Comparison of ENCODE assay signal across 14 mouse cellular contexts in genomic region chr14:102880658-102881083, GRCm38 (mm10).
A peak's percentile ranks its signal among the peaks of the same experiment; 100 is the strongest.
DNase-seq lines count a peak whose midpoint lies in the region; ATAC-seq and TF ChIP-seq lines count a peak whose summit lies in the region.
"Had no signal": no experiment of that assay in that cellular context is flagged by ENCODE, and none has a peak within 500 bp of the region (broad histone marks: within the 10 kb centered on the region; RNA-seq: fewer than 3 reads in every experiment).

No protein-coding gene starts in this region.

- 41% methylated on average over 1 of the region's 1 CpGs for WGBS in intestine, embryonic 14.5 days
- 53% methylated on average over 1 of the region's 1 CpGs for WGBS in intestine, postnatal 0 days
- WGBS in lung, embryonic 14.5 days = 42% methylated on average over 1 of the region's 1 CpGs
- WGBS in intestine, embryonic 15.5 days = 43% methylated on average over 1 of the region's 1 CpGs
- 28% methylated on average over 1 of the region's 1 CpGs for WGBS in stomach, embryonic 15.5 days

- no peak overlapping the region for H3K4me2 ChIP-seq in intestine, embryonic 14.5 days (ENCODE audit: low read length)
- no peak overlapping the region for H3K4me2 ChIP-seq in intestine, postnatal 0 days (replicated peaks; ENCODE audit: low read depth)
- H3K4me2 ChIP-seq in lung, embryonic 14.5 days = no peak overlapping the region
- H3K4me2 ChIP-seq in intestine, embryonic 15.5 days (replicated peaks) = no peak overlapping the region
- no peak overlapping the region for H3K4me2 ChIP-seq in stomach, embryonic 15.5 days
- H3K4me2 ChIP-seq: hindbrain, embryonic 12.5 days; midbrain, embryonic 15.5 days had no signal

- no peak overlapping the region for H3K4me3 ChIP-seq in intestine, embryonic 14.5 days (ENCODE audit: low read depth, low read length)
- no peak overlapping the region for H3K4me3 ChIP-seq in intestine, postnatal 0 days (ENCODE audit: low read depth, low read length)
- H3K4me3 ChIP-seq in lung, embryonic 14.5 days (ENCODE audit: low read depth, low read length) = no peak overlapping the region
- H3K4me3 ChIP-seq in intestine, embryonic 15.5 days (replicated peaks) = no peak overlapping the region
- no peak overlapping the region for H3K4me3 ChIP-seq in stomach, embryonic 15.5 days (replicated peaks)
- no peak overlapping the region for H3K4me3 ChIP-seq in gastrocnemius, adult 2 months
- H3K4me3 ChIP-seq: hindbrain, embryonic 12.5 days; midbrain, embryonic 15.5 days had no signal

- no peaks in the 10 kb centered on the region for H3K27me3 ChIP-seq in intestine, embryonic 14.5 days (replicated peaks; ENCODE audit: control insufficient read depth, insufficient read depth, low read length)
- H3K27me3 ChIP-seq in intestine, postnatal 0 days (replicated peaks; ENCODE audit: control insufficient read depth, insufficient read depth, low read length) = no peaks in the 10 kb centered on the region
- H3K27me3 ChIP-seq in lung, embryonic 14.5 days (ENCODE audit: insufficient read depth, low read length) = no peaks in the 10 kb centered on the region
- H3K27me3 ChIP-seq in intestine, embryonic 15.5 days (replicated peaks) = no peaks in the 10 kb centered on the region
- no peaks in the 10 kb centered on the region for H3K27me3 ChIP-seq in stomach, embryonic 15.5 days (replicated peaks)
- H3K27me3 ChIP-seq: hindbrain, embryonic 12.5 days; midbrain, embryonic 15.5 days had no signal

- H3K36me3 ChIP-seq in intestine, embryonic 14.5 days (ENCODE audit: control insufficient read depth, insufficient read depth, low read length) = no peaks in the 10 kb centered on the region
- no peaks in the 10 kb centered on the region for H3K36me3 ChIP-seq in intestine, postnatal 0 days (ENCODE audit: control insufficient read depth, insufficient read depth)
- H3K36me3 ChIP-seq in lung, embryonic 14.5 days (ENCODE audit: insufficient read depth) = no peaks in the 10 kb centered on the region
- no peaks in the 10 kb centered on the region for H3K36me3 ChIP-seq in intestine, embryonic 15.5 days
- no peaks in the 10 kb centered on the region for H3K36me3 ChIP-seq in stomach, embryonic 15.5 days
- H3K36me3 ChIP-seq: G1E; hindbrain, embryonic 12.5 days; midbrain, embryonic 15.5 days had no signal

- no peaks in the 10 kb centered on the region; the same call in 1 of the 2 replicates for H3K4me1 ChIP-seq in intestine, embryonic 14.5 days (replicated peaks; ENCODE audit: control insufficient read depth, insufficient read depth, low read length)
- H3K4me1 ChIP-seq in intestine, postnatal 0 days (replicated peaks; ENCODE audit: control insufficient read depth, insufficient read depth, low read length) = no peaks in the 10 kb centered on the region
- H3K4me1 ChIP-seq in lung, embryonic 14.5 days (ENCODE audit: insufficient read depth) = no peaks in the 10 kb centered on the region
- no peaks in the 10 kb centered on the region for H3K4me1 ChIP-seq in intestine, embryonic 15.5 days (replicated peaks)
- no peaks in the 10 kb centered on the region for H3K4me1 ChIP-seq in stomach, embryonic 15.5 days
- H3K4me1 ChIP-seq: hindbrain, embryonic 12.5 days; midbrain, embryonic 15.5 days had no signal

- no peak overlapping the region for H3K9ac ChIP-seq in intestine, embryonic 14.5 days (ENCODE audit: low read length)
- no peak overlapping the region for H3K9ac ChIP-seq in intestine, postnatal 0 days (ENCODE audit: low read depth, low read length)
- no peak overlapping the region for H3K9ac ChIP-seq in lung, embryonic 14.5 days
- H3K9ac ChIP-seq in intestine, embryonic 15.5 days = no peak overlapping the region
- no peak overlapping the region for H3K9ac ChIP-seq in stomach, embryonic 15.5 days
- H3K9ac ChIP-seq: hindbrain, embryonic 12.5 days; midbrain, embryonic 15.5 days had no signal

- peak overlapping the region; percentile 57; the same call in 1 of the 2 replicates for H3K27ac ChIP-seq in intestine, embryonic 14.5 days (ENCODE audit: low read depth)
- H3K27ac ChIP-seq in intestine, postnatal 0 days (ENCODE audit: low read depth, low read length) = no peak overlapping the region
- no peak overlapping the region for H3K27ac ChIP-seq in lung, embryonic 14.5 days (ENCODE audit: low read depth)
- peak overlapping the region; percentile 20; the same call in 1 of the 2 replicates for H3K27ac ChIP-seq in intestine, embryonic 15.5 days
- H3K27ac ChIP-seq in stomach, embryonic 15.5 days = peak overlapping the region; percentile 57; the same call in 1 of the 2 replicates
- H3K27ac ChIP-seq in gastrocnemius, adult 2 months = no peak overlapping the region
- H3K27ac ChIP-seq: hindbrain, embryonic 12.5 days; midbrain, embryonic 15.5 days had no signal

- DNase-seq in intestine, embryonic 14.5 days (ENCODE audit: low spot score) = no peak
- peak; percentile 27 for DNase-seq in lung, embryonic 14.5 days
- DNase-seq in lung, postnatal 36 days = no peak
- no peak for DNase-seq in gastrocnemius, adult 2 months
- DNase-seq: cerebellum, adult 11 months; heart, adult 18-20 months; layer of hippocampus, postnatal 36 days had no signal

- ATAC-seq in intestine, embryonic 14.5 days (replicated peaks; ENCODE audit: low FRiP score, low TSS enrichment, low read depth) = peak; percentile 59; the same call in 1 of the 2 replicates
- no peak for ATAC-seq in intestine, postnatal 0 days
- ATAC-seq in lung, embryonic 14.5 days (ENCODE audit: insufficient read depth) = no peak
- ATAC-seq in intestine, embryonic 15.5 days = peak; percentile 51
- ATAC-seq in stomach, embryonic 15.5 days (ENCODE audit: insufficient read depth, low FRiP score, low read depth) = peak; percentile 35; the same call in 1 of the 2 replicates
- ATAC-seq: forebrain, embryonic 14.5 days; midbrain, embryonic 15.5 days had no signal

- no peaks in the 10 kb centered on the region for H3K9me3 ChIP-seq in intestine, embryonic 14.5 days (ENCODE audit: control insufficient read depth, low read length)
- no peaks in the 10 kb centered on the region for H3K9me3 ChIP-seq in intestine, postnatal 0 days (ENCODE audit: control insufficient read depth)
- no peaks in the 10 kb centered on the region for H3K9me3 ChIP-seq in lung, embryonic 14.5 days (ENCODE audit: low read depth, low read length)
- no peaks in the 10 kb centered on the region for H3K9me3 ChIP-seq in intestine, embryonic 15.5 days
- H3K9me3 ChIP-seq in stomach, embryonic 15.5 days = no peaks in the 10 kb centered on the region
- H3K9me3 ChIP-seq: hindbrain, embryonic 12.5 days; midbrain, embryonic 15.5 days had no signal

- intact Hi-C loops in gastrocnemius, adult 2 months (cut with DNase I) = no loop called here

- no peak for TF ChIP-seq CTCF in intestine, postnatal 0 days (IDR thresholded peaks at IDR 0.05; ENCODE audit: low read depth)
- TF ChIP-seq CTCF in lung, embryonic 14.5 days (IDR thresholded peaks at IDR 0.05; ENCODE audit: low read depth) = no peak
- no peak for TF ChIP-seq CTCF in gastrocnemius, adult 2 months (IDR thresholded peaks at IDR 0.05)

Comparison
In these comparisons a context has a peak if more than half of its experiments do, and no peak if none do; other contexts are left out.
1. ATAC-seq: peak in intestine, embryonic 14.5 days (single experiment), intestine, embryonic 15.5 days (single experiment) and stomach, embryonic 15.5 days (single experiment); none in intestine, postnatal 0 days (single experiment) and lung, embryonic 14.5 days (single experiment).
2. H3K27ac ChIP-seq: peak in intestine, embryonic 14.5 days (single experiment), intestine, embryonic 15.5 days (single experiment) and stomach, embryonic 15.5 days (single experiment); none in intestine, postnatal 0 days (single experiment), lung, embryonic 14.5 days (single experiment) and gastrocnemius, adult 2 months (single experiment).